Mouse (Mus musculus) hindbrain, postnatal 0 days (tissue): ENCODE measurements around the gene Smoc1. TPM values are rescaled to one million over a fixed set of nuclear protein-coding genes. Genes with fewer than 3 reads are reported as not detected.

Source experiments
- ATAC-seq: fragments of 200-750 bp; cut with Nextera tagmentation; 2 replicates; pipeline ENCODE4 v1.8.0; 2017; ENCODE audit warnings: mild to moderate bottlenecking, moderate TSS enrichment, moderate library complexity
- DNase-seq: peaks from one replicate; pipeline ENCODE4 v3.0.0-alpha.2; 2015; ENCODE audit warnings: low spot score
- H3K27ac ChIP-seq: fragments of 300-500 bp; sonication (generic); 2 replicates; pipeline ENCODE4 v1.5.1; 2014; ENCODE audit warnings: mild to moderate bottlenecking
- H3K27me3 ChIP-seq: fragments of 300-500 bp; sonication (generic); 2 replicates; pipeline ENCODE4 v1.6.1; 2014; ENCODE audit warnings: low read length, mixed read lengths; ENCODE audit not compliant: insufficient read depth
- H3K36me3 ChIP-seq: fragments of 300-500 bp; sonication (generic); 2 replicates; pipeline ENCODE4 v1.6.1; 2014; ENCODE audit warnings: low read length, mixed read lengths; ENCODE audit not compliant: insufficient read depth
- H3K4me1 ChIP-seq: fragments of 300-500 bp; sonication (generic); 2 replicates; pipeline ENCODE4 v1.6.1; 2014; ENCODE audit warnings: antibody characterized with exemption, low read length, mixed read lengths; ENCODE audit not compliant: insufficient read depth
- H3K4me2 ChIP-seq: fragments of 300-500 bp; sonication (generic); 2 replicates; pipeline ENCODE4 v1.6.1; 2014; ENCODE audit warnings: low read depth, mild to moderate bottlenecking, low read length, moderate library complexity, mixed read lengths
- H3K4me3 ChIP-seq: fragments of 300-500 bp; sonication (generic); 2 replicates; pipeline ENCODE4 v1.5.1; 2014; ENCODE audit warnings: low read length
- H3K9ac ChIP-seq: fragments of 300-500 bp; sonication (generic); replicated peaks from 2 replicates; pipeline ENCODE4 v1.6.1; 2014; ENCODE audit warnings: mild to moderate bottlenecking, low read length, moderate library complexity, mixed read lengths
- H3K9me3 ChIP-seq: fragments of 300-500 bp; sonication (generic); 2 replicates; pipeline ENCODE4 v1.6.1; 2016; ENCODE audit warnings: low read length, mixed read lengths
- CTCF ChIP-seq: IDR thresholded peaks from 2 replicates; pipeline ENCODE4 v1.5.1; 2016; ENCODE audit warnings: antibody characterized with exemption, control low read depth, low read depth
- WGBS: fragments of 180-500 bp; shearing (Covaris S2); extraction: QIAGEN DNeasy Blood & Tissue Kit; methylation state at CpG from one replicate; pipeline ENCODE4 v1.1.7; 2014; 5-methylcytosine and 5-hydroxymethylcytosine counted together
- polyA plus RNA-seq: library from polyadenylated mRNA; unstranded; fragments of >200 nt; fragmentation: Nextera tagmentation; extraction: Ambion mirVana; gene quantifications from 2 replicates; pipeline ENCODE4 v1.2.1, GENCODE M21; 2015
- total RNA-seq: library from RNA; depleted of rRNA; stranded (reverse); fragments of >200 nt; gene quantifications from 2 replicates; pipeline ENCODE4 v1.2.3, GENCODE M21; 2014

Smoc1 gene
- total and polyA plus RNA-seq, 2 experiments from 2014 or later: 31.5 to 32.7 TPM

- TF ChIP-seq CTCF: no peak
- no peak overlapping the region for H3K4me2 ChIP-seq
- H3K9me3 ChIP-seq: no peaks in the 10 kb centered on the region
- peaks cover 6% of the 10 kb centered on the region; the same call in 1 of the 2 replicates for H3K4me1 ChIP-seq
- no peak for DNase-seq
- H3K27me3 ChIP-seq: no peaks in the 10 kb centered on the region
- H3K9ac ChIP-seq: no peak overlapping the region
- H3K27ac ChIP-seq: no peak overlapping the region
- H3K36me3 ChIP-seq: no peaks in the 10 kb centered on the region
- no peak for ATAC-seq
- WGBS: 55% methylated on average over 4 of the region's 4 CpGs
- H3K4me3 ChIP-seq: no peak overlapping the region
Measured at GRCm38 (mm10) chr12:81219339-81219738, 192.7 kb downstream of the Smoc1 start.

GRCm38 (mm10) chr12:81223276-81223675 is 196.7 kb downstream of the Smoc1 start:
- TF ChIP-seq CTCF: no peak
- H3K9ac ChIP-seq: no peak overlapping the region
- DNase-seq: no peak
- no peak overlapping the region for H3K27ac ChIP-seq
- H3K27me3 ChIP-seq: no peaks in the 10 kb centered on the region
- peaks cover 14% of the 10 kb centered on the region for H3K4me1 ChIP-seq
- no peaks in the 10 kb centered on the region for H3K9me3 ChIP-seq
- ATAC-seq: no peak
- H3K4me3 ChIP-seq: no peak overlapping the region
- no peaks in the 10 kb centered on the region for H3K36me3 ChIP-seq
- WGBS: 80% methylated on average over 2 of the region's 2 CpGs
- H3K4me2 ChIP-seq: no peak overlapping the region

- peak; percentile 50; the same call in 1 of the 2 replicates for ATAC-seq
- Histone ChIP-seq H3K36me3 (no peaks in the 10 kb centered on the region), H3K4me3 (no peak overlapping the region), H3K27ac (no peak overlapping the region), H3K4me2 (no peak overlapping the region), H3K4me1 (peaks cover 13% of the 10 kb centered on the region), H3K9me3 (no peaks in the 10 kb centered on the region), H3K27me3 (no peaks in the 10 kb centered on the region), H3K9ac (no peak overlapping the region)
- no peak for DNase-seq
- 56% methylated on average over 2 of the region's 2 CpGs for WGBS
- no peak for TF ChIP-seq CTCF
Measured at GRCm38 (mm10) chr12:81224843-81225242, 198.2 kb downstream of the Smoc1 start.

DNA sequence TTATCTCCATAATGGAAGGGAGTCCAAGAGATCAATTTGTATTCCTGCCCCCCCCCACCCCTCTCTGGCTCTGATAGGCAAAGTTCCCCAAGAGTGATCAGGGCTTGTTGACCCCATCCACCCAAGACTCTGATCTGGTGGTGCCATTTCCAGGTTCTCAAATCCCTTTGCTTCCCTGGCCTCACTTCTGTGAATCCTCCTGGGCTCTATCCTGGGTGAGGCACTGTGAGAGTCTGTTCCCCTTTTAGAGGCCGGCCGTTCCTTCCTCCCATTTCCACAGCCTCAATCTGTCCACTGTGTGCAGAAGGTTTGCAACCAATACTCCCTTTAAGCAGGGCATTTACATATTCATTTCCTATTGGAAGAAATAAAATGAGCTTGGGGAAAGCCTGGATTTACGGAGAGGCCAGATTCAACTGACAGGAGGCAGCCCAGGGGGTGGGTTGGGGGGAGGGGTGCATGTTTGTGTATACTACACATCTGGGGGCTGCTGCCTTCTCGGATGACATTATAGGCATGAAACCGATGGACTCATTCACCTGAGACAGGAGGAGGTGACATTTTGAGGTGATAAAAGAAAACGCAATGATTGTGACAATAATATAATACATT is 199.5 kb downstream of the Smoc1 start:
- Histone ChIP-seq H3K9ac (no peak overlapping the region), H3K4me1 (peaks cover 13% of the 10 kb centered on the region), H3K27ac (0 out of 2 replicates have a peak overlapping the region, but pooled peaks have one; percentile 20), H3K36me3 (no peaks in the 10 kb centered on the region), H3K9me3 (no peaks in the 10 kb centered on the region), H3K27me3 (no peaks in the 10 kb centered on the region), H3K4me2 (no peak overlapping the region), H3K4me3 (no peak overlapping the region)
- 34% methylated on average over 6 of the region's 6 CpGs for WGBS
- TF ChIP-seq CTCF: no peak
- ATAC-seq (no peak), DNase-seq (peak; percentile 7)

DNA sequence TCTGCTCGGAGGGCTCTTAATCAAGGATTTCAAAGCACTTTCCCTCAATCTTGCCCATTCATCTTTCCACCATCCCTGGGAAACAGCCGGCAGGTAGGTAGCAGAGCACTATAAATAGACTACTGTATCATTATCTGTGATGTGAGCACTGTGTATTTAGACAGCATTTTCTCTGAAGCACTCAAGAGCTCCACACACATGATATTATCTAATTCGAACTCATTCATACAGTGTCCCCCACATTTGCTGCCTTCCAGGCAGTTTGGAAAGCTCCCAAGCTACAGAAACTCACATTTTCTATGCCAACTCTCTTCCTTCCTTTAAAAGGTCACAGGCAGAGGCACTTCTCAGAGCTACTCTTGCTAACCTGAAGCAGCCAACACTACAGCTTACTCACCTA is 200.0 kb downstream of the Smoc1 start:
- DNase-seq (peak; percentile 7), ATAC-seq (no peak)
- Histone ChIP-seq H3K9ac (no peak overlapping the region), H3K36me3 (no peaks in the 10 kb centered on the region), H3K4me2 (no peak overlapping the region), H3K27me3 (no peaks in the 10 kb centered on the region), H3K9me3 (no peaks in the 10 kb centered on the region), H3K4me1 (peaks cover 13% of the 10 kb centered on the region), H3K4me3 (no peak overlapping the region), H3K27ac (0 out of 2 replicates have a peak overlapping the region, but pooled peaks have one; percentile 20)
- WGBS: 52% methylated on average over 3 of the region's 3 CpGs
- TF ChIP-seq CTCF: no peak

DNA sequence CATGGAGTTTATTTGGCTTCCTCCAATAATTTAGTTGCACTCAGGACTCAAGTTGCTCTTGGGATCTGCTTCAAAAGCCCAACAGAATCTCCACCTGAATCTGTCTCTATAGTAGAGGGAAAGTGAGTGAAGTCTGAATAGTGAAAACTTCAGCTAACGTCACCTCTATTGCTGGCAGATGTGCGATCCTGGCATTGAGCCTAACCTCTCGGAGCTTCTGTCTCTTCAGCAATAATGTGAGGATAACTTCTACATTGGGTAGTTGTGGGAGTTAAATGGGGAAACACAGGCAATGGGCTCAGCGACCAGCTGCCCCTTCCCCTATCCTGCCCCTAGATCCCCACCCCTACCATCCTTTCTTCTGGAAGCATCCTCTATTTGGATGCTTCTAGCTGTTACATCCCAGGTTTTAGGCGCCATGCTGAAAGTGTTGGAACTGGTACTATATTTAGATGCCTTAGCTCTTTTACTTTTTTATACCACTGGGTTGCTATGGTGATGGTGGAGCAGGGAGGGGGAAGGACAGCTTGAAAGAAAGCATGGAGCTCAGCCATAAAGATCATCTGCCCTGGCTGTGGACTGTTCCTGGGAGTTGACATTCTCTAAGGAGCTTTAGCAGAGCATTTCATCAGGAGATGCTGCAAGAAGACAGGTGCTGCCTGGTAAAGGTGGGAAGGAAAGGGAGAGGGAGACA is 201.3 kb downstream of the Smoc1 start:
- TF ChIP-seq CTCF: no peak
- Histone ChIP-seq H3K36me3 (no peaks in the 10 kb centered on the region), H3K4me3 (no peak overlapping the region)

More for the DNA sequence above, 201.3 kb downstream of the Smoc1 start:
- H3K4me1 ChIP-seq: peaks cover 10% of the 10 kb centered on the region
- H3K9me3 ChIP-seq: no peaks in the 10 kb centered on the region
- 44% methylated on average over 5 of the region's 5 CpGs for WGBS
- ATAC-seq (peak; percentile 80), DNase-seq (peak; percentile 78)
- no peaks in the 10 kb centered on the region for H3K27me3 ChIP-seq
- peak overlapping the region; percentile 28; the same call in 1 of the 2 replicates for H3K27ac ChIP-seq
- no peak overlapping the region for H3K9ac ChIP-seq
- H3K4me2 ChIP-seq: 0 out of 2 replicates have a peak overlapping the region, but pooled peaks have one; percentile 0
